Mouse (Mus musculus) limb, embryonic 11.5 days (tissue): ENCODE measurements around the gene Gm11037. TPM values are rescaled to one million over a fixed set of nuclear protein-coding genes. Genes with fewer than 3 reads are reported as not detected.

Experiments used
- ATAC-seq: fragments of 200-750 bp; cut with Nextera tagmentation; 2 replicates; pipeline ENCODE4 v1.8.0; 2017; ENCODE audit warnings: low read depth; ENCODE audit not compliant: insufficient number of reproducible peaks, low FRiP score, low TSS enrichment
- DNase-seq: peaks from one replicate; pipeline ENCODE4 v3.0.0-alpha.2; 2015; ENCODE audit warnings: low spot score
- H3K27ac ChIP-seq: fragments of 300-500 bp; sonication (generic); replicated peaks from 2 replicates; pipeline ENCODE4 v1.5.1; 2014; ENCODE audit warnings: low read depth, mild to moderate bottlenecking, low read length
- H3K27me3 ChIP-seq: fragments of 300-500 bp; sonication (generic); 2 replicates; pipeline ENCODE4 v1.6.1; 2014; ENCODE audit warnings: mild to moderate bottlenecking, low read length, mixed read lengths; ENCODE audit not compliant: control insufficient read depth, insufficient read depth
- H3K36me3 ChIP-seq: fragments of 300-500 bp; sonication (generic); 2 replicates; pipeline ENCODE4 v1.6.1; 2014; ENCODE audit warnings: mild to moderate bottlenecking, low read length, moderate library complexity, mixed read lengths; ENCODE audit not compliant: control insufficient read depth, insufficient read depth
- H3K4me1 ChIP-seq: fragments of 300-500 bp; sonication (generic); 2 replicates; pipeline ENCODE4 v1.6.1; 2014; ENCODE audit warnings: low read length, mixed read lengths; ENCODE audit not compliant: control insufficient read depth, insufficient read depth
- H3K4me2 ChIP-seq: fragments of 300-500 bp; sonication (generic); 2 replicates; pipeline ENCODE4 v1.6.1; 2014; ENCODE audit warnings: low read depth, mild to moderate bottlenecking, moderate library complexity; ENCODE audit not compliant: severe bottlenecking
- H3K4me3 ChIP-seq: fragments of 300-500 bp; sonication (generic); 2 replicates; pipeline ENCODE4 v1.5.1; 2014; ENCODE audit warnings: low read depth, low read length
- H3K9ac ChIP-seq: fragments of 300-500 bp; sonication (generic); 2 replicates; pipeline ENCODE4 v1.6.1; 2014; ENCODE audit warnings: mild to moderate bottlenecking, low read length
- H3K9me3 ChIP-seq: fragments of 300-500 bp; sonication (generic); 2 replicates; pipeline ENCODE4 v1.6.1; 2016; ENCODE audit warnings: low read length; ENCODE audit not compliant: control insufficient read depth
- WGBS: fragments of 180-500 bp; shearing (Covaris S2); extraction: QIAGEN DNeasy Blood & Tissue Kit; methylation state at CpG from one replicate; pipeline ENCODE4 v1.1.7; 2014; 5-methylcytosine and 5-hydroxymethylcytosine counted together
- polyA plus RNA-seq: library from polyadenylated mRNA; unstranded; fragments of >200 nt; fragmentation: Nextera tagmentation; extraction: Ambion mirVana; gene quantifications from 2 replicates; pipeline ENCODE4 v1.2.1, GENCODE M21; 2014

The Gm11037 gene
- polyA plus RNA-seq, 1 experiment from 2014 or later, result not detected

- WGBS, result 77% methylated on average over 5 of the region's 5 CpGs
- Histone ChIP-seq H3K4me3 (no peak overlapping the region), H3K9ac (no peak overlapping the region), H3K9me3 (no peaks in the 10 kb centered on the region), H3K27me3 (no peaks in the 10 kb centered on the region), H3K4me1 (peaks cover 3% of the 10 kb centered on the region; the same call in 1 of the 2 replicates), H3K36me3 (peaks cover 16% of the 10 kb centered on the region; the same call in 1 of the 2 replicates), H3K4me2 (no peak overlapping the region), H3K27ac (no peak overlapping the region)
- no peak for ATAC-seq
- DNase-seq, result no peak
Observed at GRCm38 (mm10) chr2:131140533-131140905, 7.2 kb downstream of the Gm11037 start.

GRCm38 (mm10) chr2:131141336-131141986 is 8.2 kb downstream of the Gm11037 start:
- Histone ChIP-seq H3K9ac (no peak overlapping the region; the same call in 1 of the 2 replicates), H3K9me3 (no peaks in the 10 kb centered on the region), H3K4me2 (no peak overlapping the region), H3K27me3 (no peaks in the 10 kb centered on the region), H3K27ac (no peak overlapping the region), H3K4me3 (no peak overlapping the region), H3K4me1 (0 out of 2 replicates have a peak, but pooled peaks cover 2% of the 10 kb centered on the region), H3K36me3 (peaks cover 16% of the 10 kb centered on the region; the same call in 1 of the 2 replicates)
- 94% methylated on average over 8 of the region's 8 CpGs for WGBS
- DNase-seq (no peak), ATAC-seq (no peak)

- Histone ChIP-seq H3K4me3 (no peak overlapping the region), H3K36me3 (peaks cover 21% of the 10 kb centered on the region), H3K27me3 (no peaks in the 10 kb centered on the region), H3K9ac (no peak overlapping the region), H3K4me1 (0 out of 2 replicates have a peak, but pooled peaks cover 2% of the 10 kb centered on the region), H3K27ac (no peak overlapping the region), H3K9me3 (no peaks in the 10 kb centered on the region), H3K4me2 (no peak overlapping the region)
- WGBS, result 25% methylated on average over 18 of the region's 18 CpGs
- ATAC-seq (0 out of 2 replicates have a peak, but pooled peaks have one; percentile 14), DNase-seq (peak; percentile 85)
Observed at GRCm38 (mm10) chr2:131142592-131142991, 9.3 kb downstream of the Gm11037 start.

- no peak overlapping the region for H3K27ac ChIP-seq
- no peak for DNase-seq
- H3K36me3 ChIP-seq, result peaks cover 25% of the 10 kb centered on the region
- 0 out of 2 replicates have a peak, but pooled peaks cover 2% of the 10 kb centered on the region for H3K4me1 ChIP-seq
- WGBS, result 65% methylated on average over 22 of the region's 22 CpGs
- H3K9ac ChIP-seq, result no peak overlapping the region
- H3K4me2 ChIP-seq, result no peak overlapping the region
- no peaks in the 10 kb centered on the region for H3K27me3 ChIP-seq
- H3K4me3 ChIP-seq, result no peak overlapping the region
- no peaks in the 10 kb centered on the region for H3K9me3 ChIP-seq
- no peak for ATAC-seq
Observed at GRCm38 (mm10) chr2:131143007-131143780, 9.9 kb downstream of the Gm11037 start.

- Histone ChIP-seq H3K4me2 (no peak overlapping the region), H3K27me3 (no peaks in the 10 kb centered on the region), H3K36me3 (peaks cover 25% of the 10 kb centered on the region), H3K4me1 (0 out of 2 replicates have a peak, but pooled peaks cover 2% of the 10 kb centered on the region), H3K9me3 (no peaks in the 10 kb centered on the region), H3K4me3 (no peak overlapping the region), H3K9ac (no peak overlapping the region), H3K27ac (no peak overlapping the region)
- no peak for DNase-seq
- 51% methylated on average over 13 of the region's 13 CpGs for WGBS
- ATAC-seq, result no peak
Observed at GRCm38 (mm10) chr2:131145121-131145520, 11.8 kb downstream of the Gm11037 start.

GRCm38 (mm10) chr2:131145536-131145935 is 12.2 kb downstream of the Gm11037 start:
- WGBS, result 81% methylated on average over 2 of the region's 2 CpGs
- Histone ChIP-seq H3K4me3 (no peak overlapping the region), H3K36me3 (peaks cover 25% of the 10 kb centered on the region), H3K27me3 (no peaks in the 10 kb centered on the region), H3K4me2 (no peak overlapping the region), H3K4me1 (0 out of 2 replicates have a peak, but pooled peaks cover 2% of the 10 kb centered on the region), H3K9me3 (no peaks in the 10 kb centered on the region), H3K27ac (no peak overlapping the region), H3K9ac (no peak overlapping the region)
- DNase-seq (no peak), ATAC-seq (no peak)

- ATAC-seq, result no peak
- 0 out of 2 replicates have a peak, but pooled peaks cover 2% of the 10 kb centered on the region for H3K4me1 ChIP-seq
Observed at GRCm38 (mm10) chr2:131146193-131147042, 13.1 kb downstream of the Gm11037 start.

GRCm38 (mm10) chr2:131147043-131147365 is 13.7 kb downstream of the Gm11037 start:
- H3K4me1 ChIP-seq, result 0 out of 2 replicates have a peak, but pooled peaks cover 2% of the 10 kb centered on the region
- H3K9me3 ChIP-seq, result no peaks in the 10 kb centered on the region
- H3K27me3 ChIP-seq, result no peaks in the 10 kb centered on the region
- no peak overlapping the region for H3K4me2 ChIP-seq
- DNase-seq, result no peak
- no peak overlapping the region for H3K27ac ChIP-seq
- 95% methylated on average over 8 of the region's 8 CpGs for WGBS
- H3K36me3 ChIP-seq, result peaks cover 29% of the 10 kb centered on the region
- no peak overlapping the region for H3K4me3 ChIP-seq
- ATAC-seq, result no peak
- no peak overlapping the region for H3K9ac ChIP-seq

More at GRCm38 (mm10) chr2:131146193-131147042, 13.1 kb downstream of the Gm11037 start:
- no peak overlapping the region for H3K4me3 ChIP-seq
- H3K9ac ChIP-seq, result no peak overlapping the region
- no peaks in the 10 kb centered on the region for H3K9me3 ChIP-seq
- DNase-seq, result no peak
- peaks cover 26% of the 10 kb centered on the region for H3K36me3 ChIP-seq
- H3K27me3 ChIP-seq, result no peaks in the 10 kb centered on the region
- no peak overlapping the region for H3K27ac ChIP-seq
- no peak overlapping the region for H3K4me2 ChIP-seq
- 86% methylated on average over 21 of the region's 21 CpGs for WGBS
